In genomic region chr11:120143708-120144497, GRCm38 (mm10) we compare ENCODE assay signal across 10 mouse cellular contexts. TPM values are rescaled to one million over a fixed set of nuclear protein-coding genes. Genes with fewer than 3 reads are reported as not detected.
DNase-seq lines count a peak whose midpoint lies in the region; ATAC-seq lines count a peak whose summit lies in the region.
"Had no signal": no experiment of that assay in that cellular context is flagged by ENCODE, and none has a peak within 500 bp of the region (broad histone marks: within the 10 kb centered on the region; RNA-seq: fewer than 3 reads in every experiment).

No protein-coding gene starts in this region.

- H3K4me3 ChIP-seq in hindbrain, embryonic 10.5 days, result no peak overlapping the region
- no peak overlapping the region for H3K4me3 ChIP-seq in hindbrain, embryonic 16.5 days (ENCODE audit: low read length)
- H3K4me3 ChIP-seq in embryonic facial prominence, embryonic 15.5 days (replicated peaks), result no peak overlapping the region
- H3K4me3 ChIP-seq: forebrain, embryonic 13.5 days; neural tube, embryonic 13.5 days had no signal

- H3K4me2 ChIP-seq in hindbrain, embryonic 16.5 days (ENCODE audit: low read length), result no peak overlapping the region
- no peak overlapping the region for H3K4me2 ChIP-seq in embryonic facial prominence, embryonic 15.5 days (replicated peaks)
- H3K4me2 ChIP-seq: forebrain, embryonic 13.5 days; neural tube, embryonic 13.5 days had no signal

- peaks cover 38% of the 10 kb centered on the region for H3K4me1 ChIP-seq in hindbrain, embryonic 10.5 days (replicated peaks)
- H3K4me1 ChIP-seq in hindbrain, embryonic 16.5 days (ENCODE audit: control insufficient read depth, insufficient read depth, low read depth, low read length), result peaks cover 4% of the 10 kb centered on the region
- H3K4me1 ChIP-seq in embryonic facial prominence, embryonic 15.5 days, result peaks cover 12% of the 10 kb centered on the region

- WGBS in hindbrain, embryonic 10.5 days, result 79% methylated on average over 13 of the region's 13 CpGs
- WGBS in hindbrain, embryonic 16.5 days, result 72% methylated on average over 13 of the region's 13 CpGs
- 68% methylated on average over 13 of the region's 13 CpGs for WGBS in embryonic facial prominence, embryonic 15.5 days

- no peaks in the 10 kb centered on the region for H3K9me3 ChIP-seq in hindbrain, embryonic 10.5 days
- H3K9me3 ChIP-seq in hindbrain, embryonic 16.5 days (ENCODE audit: control insufficient read depth, low read length), result no peaks in the 10 kb centered on the region
- H3K9me3 ChIP-seq in embryonic facial prominence, embryonic 15.5 days (replicated peaks), result no peaks in the 10 kb centered on the region
- H3K9me3 ChIP-seq: forebrain, embryonic 13.5 days; neural tube, embryonic 13.5 days had no signal

- peak overlapping the region; percentile 53; the same call in 1 of the 2 replicates for H3K27ac ChIP-seq in hindbrain, embryonic 10.5 days
- no peak overlapping the region for H3K27ac ChIP-seq in hindbrain, embryonic 16.5 days (ENCODE audit: low read depth, low read length)
- 0 out of 2 replicates have a peak overlapping the region, but pooled peaks have one; percentile 28 for H3K27ac ChIP-seq in embryonic facial prominence, embryonic 15.5 days (replicated peaks)
- H3K27ac ChIP-seq: forebrain, embryonic 13.5 days had no signal

- H3K36me3 ChIP-seq in hindbrain, embryonic 10.5 days, result peaks cover 57% of the 10 kb centered on the region
- peaks cover 2% of the 10 kb centered on the region; the same call in 1 of the 2 replicates for H3K36me3 ChIP-seq in hindbrain, embryonic 16.5 days (ENCODE audit: control insufficient read depth, insufficient read depth, low read length)
- H3K36me3 ChIP-seq in embryonic facial prominence, embryonic 15.5 days, result peaks cover 19% of the 10 kb centered on the region

- H3K27me3 ChIP-seq in hindbrain, embryonic 10.5 days (ENCODE audit: insufficient read depth, poor library complexity, severe bottlenecking), result no peaks in the 10 kb centered on the region
- H3K27me3 ChIP-seq in hindbrain, embryonic 16.5 days (replicated peaks; ENCODE audit: control insufficient read depth, insufficient read depth, low read length), result no peaks in the 10 kb centered on the region
- no peaks in the 10 kb centered on the region for H3K27me3 ChIP-seq in embryonic facial prominence, embryonic 15.5 days
- H3K27me3 ChIP-seq: forebrain, embryonic 13.5 days; neural tube, embryonic 13.5 days had no signal

- H3K9ac ChIP-seq in hindbrain, embryonic 16.5 days (ENCODE audit: low read depth, low read length), result no peak overlapping the region
- H3K9ac ChIP-seq in embryonic facial prominence, embryonic 15.5 days, result no peak overlapping the region
- H3K9ac ChIP-seq: forebrain, embryonic 13.5 days; neural tube, embryonic 13.5 days had no signal

- no peak for DNase-seq in hindbrain, embryonic 10.5 days (ENCODE audit: low spot score)
- DNase-seq in NIH3T3 (ENCODE audit: low read depth), result peak; percentile 36
- peak; percentile 58 to 78 for DNase-seq in kidney, postnatal 4 days
- no peak for DNase-seq in thymus, postnatal 36 days
- DNase-seq: embryo, embryonic 11 days had no signal

- ATAC-seq in hindbrain, embryonic 16.5 days, result no peak
- ATAC-seq in embryonic facial prominence, embryonic 15.5 days (ENCODE audit: insufficient number of reproducible peaks, low FRiP score, low TSS enrichment, low read depth), result no peak
- no peak for ATAC-seq in cerebellum, adult (ENCODE audit: insufficient number of reproducible peaks, low FRiP score, low TSS enrichment)
- ATAC-seq: forebrain, embryonic 13.5 days had no signal

RNA-seq across cellular contexts. Expression of gene Slc38a10, which starts 7.2 kb away (rescaled TPM):
- polyA plus RNA-seq in hindbrain, embryonic 10.5 days (2016; fragmentation: Nextera tagmentation; extraction: Ambion mirVana), result 99.1 and 114 TPM in 2 replicates
- polyA plus RNA-seq in hindbrain, embryonic 16.5 days (2015; fragmentation: Nextera tagmentation; extraction: Ambion mirVana), result 114 and 122 TPM in 2 replicates
- 90.2 and 94.5 TPM in 2 replicates for polyA plus RNA-seq in embryonic facial prominence, embryonic 15.5 days (2015; fragmentation: Nextera tagmentation; extraction: Ambion mirVana)

RNA-seq across cellular contexts. Expression of gene Ndufaf8, which starts 45.2 kb away (rescaled TPM):
- 86.4 and 92.2 TPM in 2 replicates for polyA plus RNA-seq in hindbrain, embryonic 10.5 days (2016; fragmentation: Nextera tagmentation; extraction: Ambion mirVana)
- 47.1 and 62.7 TPM in 2 replicates for polyA plus RNA-seq in hindbrain, embryonic 16.5 days (2015; fragmentation: Nextera tagmentation; extraction: Ambion mirVana)
- polyA plus RNA-seq in embryonic facial prominence, embryonic 15.5 days (2015; fragmentation: Nextera tagmentation; extraction: Ambion mirVana), result 80.6 and 81.4 TPM in 2 replicates

RNA-seq across cellular contexts. Expression of gene Tepsin, which starts 45.4 kb away (rescaled TPM):
- 21.4 and 25.3 TPM in 2 replicates for polyA plus RNA-seq in hindbrain, embryonic 10.5 days (2016; fragmentation: Nextera tagmentation; extraction: Ambion mirVana)
- 20.5 and 22.9 TPM in 2 replicates for polyA plus RNA-seq in hindbrain, embryonic 16.5 days (2015; fragmentation: Nextera tagmentation; extraction: Ambion mirVana)
- 16.5 and 20.8 TPM in 2 replicates for polyA plus RNA-seq in embryonic facial prominence, embryonic 15.5 days (2015; fragmentation: Nextera tagmentation; extraction: Ambion mirVana)

RNA-seq across cellular contexts. Expression of gene Cep131, which starts 57.3 kb away (rescaled TPM):
- polyA plus RNA-seq in hindbrain, embryonic 10.5 days (2016; fragmentation: Nextera tagmentation; extraction: Ambion mirVana), result 39.6 and 45.4 TPM in 2 replicates
- polyA plus RNA-seq in hindbrain, embryonic 16.5 days (2015; fragmentation: Nextera tagmentation; extraction: Ambion mirVana), result 24.2 and 27.3 TPM in 2 replicates
- polyA plus RNA-seq in embryonic facial prominence, embryonic 15.5 days (2015; fragmentation: Nextera tagmentation; extraction: Ambion mirVana), result 27.7 and 30.7 TPM in 2 replicates

Comparison
In these comparisons a context has a peak if more than half of its experiments do, and no peak if none do; other contexts are left out.
1. DNase-seq: peak in NIH3T3 (single experiment) and kidney, postnatal 4 days (2 of 2); none in hindbrain, embryonic 10.5 days (single experiment) and thymus, postnatal 36 days (0 of 2).